Mouse (Mus musculus): ENCODE measurements around the gene Nup37.

- TF ChIP-seq GATA1 (IDR thresholded peaks at IDR 0.05; ENCODE audit: borderline replicate concordance, low read length) (no peak), TAL1 (conservative IDR thresholded peaks at IDR 0.05; ENCODE audit: low read depth, low read length) (no peak), CTCF (IDR thresholded peaks at IDR 0.05; ENCODE audit: low read depth, low read length) (no peak), POLR2AphosphoS5 (IDR thresholded peaks at IDR 0.05; ENCODE audit: insufficient replicate concordance, low read depth, low read length) (no peak)
These were observed 15.9 kb downstream of the Nup37 start for GRCm38 (mm10) chr10:88162676-88163075.
